Mouse (Mus musculus) cerebellum, postnatal 25 days (tissue): ENCODE data around the gene Rufy1.

Source experiments
- DNase-seq, 2 experiments: peaks; one replicate each; pipeline ENCODE4 v3.0.0; 2021; ENCODE audit warnings: mixed read lengths in 2 of 2

Rufy1 gene

DNA sequence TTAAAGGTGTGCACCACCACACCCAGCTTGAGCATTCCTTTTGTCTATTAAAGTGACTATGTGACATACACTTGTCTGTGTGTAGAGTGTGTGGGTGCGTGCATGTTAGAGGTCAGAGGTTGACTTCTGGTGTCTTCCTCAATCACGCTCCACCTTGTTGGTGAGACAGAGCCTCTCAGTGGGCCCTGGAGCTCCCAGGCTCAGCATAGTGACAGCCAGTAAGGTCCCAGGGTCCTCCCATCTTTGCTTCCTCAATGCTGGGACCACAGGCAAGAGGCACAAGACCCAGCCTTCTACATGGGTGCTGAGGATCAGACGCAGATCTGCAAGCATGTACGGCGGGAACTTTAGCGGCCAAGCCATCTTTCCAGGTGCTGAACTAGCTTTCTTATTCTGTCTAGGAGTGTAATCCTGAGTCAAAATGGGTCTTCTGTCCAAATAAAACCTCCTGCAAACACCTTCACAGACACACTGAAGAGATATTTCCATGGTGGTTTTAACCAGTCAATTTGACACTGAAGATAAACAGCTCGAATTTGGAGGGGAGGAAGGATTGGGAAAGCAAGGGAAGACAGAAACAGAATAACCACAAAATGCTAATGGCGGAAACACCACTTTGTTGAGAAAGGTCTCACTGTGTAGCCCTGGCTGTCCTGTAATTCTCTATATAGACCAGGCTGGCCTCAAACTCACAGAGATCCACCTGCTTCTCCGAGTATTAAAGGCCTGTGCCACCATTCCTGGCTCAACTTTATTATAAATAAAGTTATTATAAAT is 84.5 kb downstream of the Rufy1 start:
- DNase-seq: no peak

DNA sequence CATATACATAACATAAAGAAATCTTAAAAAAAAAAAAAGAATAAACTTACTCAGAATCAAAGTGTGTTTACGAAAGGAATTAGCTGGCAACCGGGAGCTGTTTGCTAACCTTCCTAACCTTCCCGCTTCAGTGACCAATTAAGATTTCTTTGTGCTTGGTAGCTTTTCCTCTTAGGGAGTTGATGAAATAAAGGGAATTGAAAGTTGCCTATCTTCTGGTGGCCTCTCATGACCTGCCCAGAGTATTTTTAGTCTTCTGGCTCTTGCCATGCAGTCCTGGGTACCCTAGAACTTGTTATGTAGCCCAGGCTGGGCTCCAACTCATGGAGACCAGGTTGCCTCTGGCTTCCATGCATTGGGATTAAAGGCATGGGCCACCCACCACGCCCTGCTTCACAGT is 85.4 kb downstream of the Rufy1 start:
- DNase-seq: no peak
